Mouse (Mus musculus) heart, postnatal 14 days (tissue): ENCODE data around the gene Iqcf1. TPM values are rescaled to one million over a fixed set of nuclear protein-coding genes. Genes with fewer than 3 reads are reported as not detected.
A peak's percentile ranks its signal among the peaks of the same experiment; 100 is the strongest.
"Not testable (repeated sequence)": the region's sequence is repeated elsewhere in the genome, so short reads cannot be mapped to it uniquely, and the experiment has no call there.

Experiments used
- DNase-seq, 2 experiments: peaks; one replicate each; pipeline ENCODE4 v3.0.0; 2021 to 2022
- intact Hi-C: fragments of 180-260 bp; cut with DNase I; formaldehyde crosslinking; loops from one replicate; pipeline ENCODE4 v1.15.1; 2025
- total RNA-seq, 2 experiments: library from RNA; stranded (reverse); gene quantifications; 2 replicates each; pipeline ENCODE4 v1.2.3; 2021

Iqcf1 gene
- total RNA-seq, 2 experiments from 2014 or later = not detected

- intact Hi-C loops = no loop called here
- DNase-seq = no peak
Measured at GRCm38 (mm10) chr9:106480541-106480940, 19.2 kb upstream of the Iqcf1 start.

GRCm38 (mm10) chr9:106481075-106481474, 18.7 kb upstream of the Iqcf1 start:
- no peak for DNase-seq
- intact Hi-C loops = no loop called here

GRCm38 (mm10) chr9:106481676-106482075, 18.1 kb upstream of the Iqcf1 start:
- intact Hi-C loops = no loop called here

DNA sequence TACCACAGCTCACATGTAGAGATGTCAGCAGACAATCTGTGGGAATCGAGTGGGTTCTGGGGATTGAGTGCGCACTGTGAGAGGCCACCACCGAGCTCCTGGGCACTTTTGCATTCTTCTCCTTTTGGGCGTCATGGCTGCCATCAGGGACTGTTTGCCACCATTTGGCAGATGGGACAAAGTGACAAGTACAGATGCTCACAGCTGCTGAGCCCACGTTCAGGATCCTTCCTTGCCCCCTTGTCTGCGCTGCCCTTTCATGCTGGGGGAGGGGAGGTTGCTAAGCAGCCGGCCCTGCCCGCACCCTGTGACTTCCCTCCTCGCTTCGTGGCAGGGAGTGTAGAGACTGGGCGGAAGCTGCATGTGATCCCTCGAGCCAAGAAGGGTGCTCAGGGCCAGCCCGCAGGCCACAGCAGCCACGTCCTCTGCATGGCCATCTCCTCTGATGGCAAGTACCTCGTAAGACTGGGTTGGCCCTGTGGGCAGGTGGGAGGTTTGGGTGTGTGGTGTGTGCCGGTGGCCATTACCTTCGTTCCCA, 17.1 kb upstream of the Iqcf1 start:
- intact Hi-C loops = no loop called here
- DNase-seq = no peak

More at GRCm38 (mm10) chr9:106481676-106482075, 18.1 kb upstream of the Iqcf1 start:
- peak in 1 of 2 experiments; percentile 0 for DNase-seq

GRCm38 (mm10) chr9:106483136-106483535, 16.6 kb upstream of the Iqcf1 start:
- peak in 1 of 2 experiments; percentile 0 for DNase-seq
- intact Hi-C loops = no loop called here

DNA sequence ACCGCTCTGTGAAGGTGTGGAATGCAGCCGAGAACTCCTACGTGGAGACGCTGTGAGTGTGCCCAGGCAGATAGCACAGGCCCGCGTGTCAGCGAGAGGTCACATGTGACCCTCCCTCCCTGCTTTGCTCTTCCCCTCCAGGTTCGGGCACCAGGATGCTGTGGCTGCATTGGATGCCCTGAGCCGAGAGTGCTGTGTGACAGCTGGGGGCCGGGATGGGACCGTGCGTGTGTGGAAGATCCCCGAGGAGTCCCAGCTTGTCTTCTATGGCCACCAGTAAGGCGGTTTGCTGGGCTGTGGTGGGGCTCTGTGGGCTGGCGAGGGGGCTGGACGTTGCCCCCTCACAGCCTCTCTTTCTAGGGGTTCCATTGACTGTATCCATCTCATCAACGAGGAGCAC, 16.2 kb upstream of the Iqcf1 start:
- intact Hi-C loops = no loop called here
- peak in 1 of 2 experiments; percentile 0 for DNase-seq

DNA sequence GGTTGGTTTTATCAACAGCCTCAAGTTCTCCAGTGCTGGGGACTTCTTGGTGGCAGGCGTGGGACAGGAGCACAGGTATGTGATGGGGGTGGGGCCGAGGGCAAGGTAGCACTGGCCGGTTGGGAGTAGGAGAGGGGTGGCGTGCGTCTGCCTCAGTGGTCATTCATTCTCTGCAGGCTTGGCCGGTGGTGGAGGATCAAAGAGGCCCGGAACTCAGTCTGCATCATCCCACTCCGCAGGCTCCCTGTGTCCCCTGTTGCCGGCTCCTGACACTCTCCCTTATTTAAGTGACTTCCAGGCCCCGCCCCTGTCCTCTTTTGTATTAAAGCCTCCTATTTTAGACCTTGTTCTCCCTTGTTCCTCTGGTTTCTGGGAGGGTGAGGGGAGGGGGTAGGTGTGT, 14.7 kb upstream of the Iqcf1 start:
- DNase-seq = no peak
- intact Hi-C loops = no loop called here

- intact Hi-C loops, DNase-seq: not testable (repeated sequence)
Measured at GRCm38 (mm10) chr9:106487602-106488001, 12.2 kb upstream of the Iqcf1 start.

- intact Hi-C loops = no loop called here
- DNase-seq = no peak
Measured at GRCm38 (mm10) chr9:106501846-106502245, 2.1 kb downstream of the Iqcf1 start.

DNA sequence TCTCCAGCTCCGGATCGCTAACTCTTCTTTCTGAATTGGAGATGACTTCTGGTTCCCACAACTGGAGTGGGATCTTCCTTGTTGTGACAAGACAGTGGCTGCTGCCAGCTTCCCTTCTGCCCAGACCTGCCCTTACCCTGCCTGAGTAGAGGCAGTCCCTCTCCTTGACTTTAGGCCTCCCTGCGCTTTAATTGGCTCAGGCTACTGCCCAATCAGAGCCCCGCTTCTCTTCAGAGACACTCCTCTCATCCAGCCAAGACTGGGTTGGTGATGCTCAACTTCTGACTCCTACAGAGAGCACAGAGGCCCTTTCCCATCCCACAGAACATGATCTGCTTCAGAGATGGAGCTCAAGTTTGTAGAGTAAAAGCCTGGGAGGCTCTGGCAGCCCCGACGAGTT, 4.5 kb downstream of the Iqcf1 start:
- intact Hi-C loops = no loop called here
- no peak for DNase-seq

- intact Hi-C loops = no loop called here
- no peak for DNase-seq
Measured at GRCm38 (mm10) chr9:106509356-106509755, 9.6 kb downstream of the Iqcf1 start.

DNA sequence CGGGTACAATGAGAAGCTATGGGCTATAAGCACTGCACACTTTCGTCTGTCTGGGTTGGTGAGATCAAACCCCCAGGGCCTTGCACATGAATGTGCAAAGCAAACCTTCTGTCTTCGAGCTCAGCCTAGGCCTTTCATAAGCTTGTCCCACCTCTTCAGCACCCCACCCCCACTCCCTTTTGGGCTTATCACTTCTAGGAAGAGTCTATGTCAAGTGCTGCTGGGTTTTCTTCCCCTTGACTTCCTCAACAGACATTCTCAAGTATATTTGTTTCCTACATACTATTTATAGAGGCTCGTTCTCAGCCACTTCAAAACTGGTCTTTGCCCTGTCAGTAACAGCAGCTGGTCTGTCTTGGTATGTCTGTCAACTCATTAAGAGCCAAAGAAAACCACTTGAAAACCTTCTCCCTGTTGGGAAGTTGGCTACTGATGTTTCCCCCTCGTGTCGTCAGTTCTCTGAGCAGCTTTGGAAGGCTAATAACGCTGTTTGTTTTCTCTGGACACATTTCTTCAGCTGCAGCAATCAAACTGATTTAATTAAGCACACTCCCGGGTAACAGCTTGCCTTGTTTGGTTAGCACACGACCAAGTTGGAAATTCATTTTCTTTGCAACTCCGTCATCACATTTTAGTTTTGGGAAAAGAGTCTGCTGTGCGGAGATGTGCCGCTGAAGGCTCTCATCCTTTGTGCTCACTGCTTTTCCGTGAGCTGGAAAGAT, 13.1 kb downstream of the Iqcf1 start:
- peak in 1 of 2 experiments; percentile 4 for DNase-seq
- intact Hi-C loops = no loop called here

DNA sequence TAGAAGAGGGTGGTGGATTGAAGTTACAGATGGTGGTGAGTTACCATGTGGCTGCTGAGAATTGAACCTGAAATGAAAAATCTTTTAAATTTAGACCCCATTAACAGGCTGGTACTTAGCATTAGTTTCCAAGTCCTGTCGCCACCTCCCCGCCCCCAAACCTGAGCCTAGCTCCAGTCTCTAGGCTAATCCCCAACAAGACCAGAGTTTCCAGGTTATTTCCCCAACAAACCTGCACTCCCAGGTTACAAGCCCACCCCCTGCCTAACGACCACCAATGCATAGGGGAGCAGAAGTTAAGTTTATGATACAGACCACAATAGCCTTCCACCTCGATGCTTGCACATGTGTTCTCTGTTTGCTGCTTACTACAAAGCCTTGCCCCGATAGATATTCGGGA, 13.8 kb downstream of the Iqcf1 start:
- DNase-seq = no peak
- intact Hi-C loops = no loop called here

DNA sequence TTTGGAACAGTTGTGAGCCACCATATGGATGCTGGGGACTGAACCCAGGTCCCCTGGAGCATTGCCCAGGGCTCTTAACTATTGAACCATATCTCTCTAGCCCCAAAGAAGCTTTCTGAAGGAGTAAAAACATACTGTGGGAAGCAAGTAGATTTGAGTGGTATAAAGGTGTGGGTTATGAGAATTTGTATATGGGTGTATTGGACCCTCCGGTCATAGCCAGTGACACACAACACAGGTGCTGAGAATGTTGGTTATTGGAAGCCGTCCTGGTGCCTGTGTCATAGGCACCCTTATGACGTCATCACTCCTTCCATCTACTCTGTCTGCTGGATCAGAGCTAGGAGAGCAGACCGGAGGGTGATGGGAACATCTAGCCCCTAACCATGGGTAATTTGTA, 14.5 kb downstream of the Iqcf1 start, which contains the start of gene Iqcf5:
Gene Iqcf5 (plus strand): TSS at position 301 of the 400 bp plus-strand sequence.
- intact Hi-C loops = no loop called here
- DNase-seq = no peak

GRCm38 (mm10) chr9:106519433-106519832, 19.7 kb downstream of the Iqcf1 start:
- DNase-seq = no peak
- intact Hi-C loops = no loop called here

GRCm38 (mm10) chr9:106519909-106520308, 20.1 kb downstream of the Iqcf1 start:
- DNase-seq = no peak
- intact Hi-C loops = no loop called here

- peak in 1 of 2 experiments; percentile 19 for DNase-seq
- intact Hi-C loops = no loop called here
Measured at GRCm38 (mm10) chr9:106531833-106532232, 32.1 kb downstream of the Iqcf1 start.

DNA sequence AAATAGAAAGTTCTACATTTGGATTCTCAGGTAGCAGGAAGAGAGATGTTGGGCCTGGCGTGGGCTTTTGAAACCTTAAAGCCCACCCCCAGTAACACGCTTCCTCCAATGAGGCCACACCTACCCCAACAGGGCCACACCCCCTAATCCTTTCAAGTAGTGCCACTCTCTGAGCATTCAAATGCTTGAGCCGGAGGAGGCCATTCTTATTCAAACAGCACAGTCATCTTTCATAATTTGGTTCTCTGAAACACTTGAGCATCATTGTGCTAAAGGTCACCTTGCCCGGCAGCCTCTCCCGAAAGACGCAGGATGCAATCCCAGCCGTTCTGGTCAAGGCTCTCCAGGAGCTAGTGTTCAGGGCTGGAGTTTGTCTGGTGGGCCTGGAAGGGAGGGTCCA, 34.5 kb downstream of the Iqcf1 start:
- DNase-seq = no peak
- intact Hi-C loops = no loop called here

- intact Hi-C loops = no loop called here
- no peak for DNase-seq
Measured at GRCm38 (mm10) chr9:106534975-106535374, 35.2 kb downstream of the Iqcf1 start.
